9 mouse cellular contexts compared by ENCODE assay signal in genomic region chr4:107602787-107603186, GRCm38 (mm10).
DNase-seq lines count a peak whose midpoint lies in the region; ATAC-seq and TF ChIP-seq lines count a peak whose summit lies in the region.
"Had no signal": no experiment of that assay in that cellular context is flagged by ENCODE, and none has a peak within 500 bp of the region (broad histone marks: within the 10 kb centered on the region; RNA-seq: fewer than 3 reads in every experiment).

No protein-coding gene starts in this region.

- no peak overlapping the region for H3K27ac ChIP-seq in gastrocnemius, adult 2 months
- no peak overlapping the region for H3K27ac ChIP-seq in embryonic fibroblast, embryonic 13.5 days (ENCODE audit: insufficient read depth, low read length)
- H3K27ac ChIP-seq in forebrain, embryonic 16.5 days (ENCODE audit: low read length): no peak overlapping the region

- WGBS in forebrain, embryonic 16.5 days: 84% methylated on average over 14 of the region's 14 CpGs

- intact Hi-C loops in gastrocnemius, adult 2 months (cut with DNase I): loop anchor here (5.0 kb wide), 2 partner anchors 115 to 180 kb away; no protein-coding TSS in a partner anchor
- intact Hi-C loops in left cerebral cortex, postnatal 36 days (cut with DNase I): no loop called here

- peak; percentile 54 for TF ChIP-seq CTCF in gastrocnemius, adult 2 months (IDR thresholded peaks at IDR 0.05)
- TF ChIP-seq CTCF in embryonic fibroblast, embryonic 13.5 days (IDR thresholded peaks at IDR 0.05; ENCODE audit: borderline replicate concordance, insufficient read depth, low read length): peak; percentile 83; the same call in 1 of the 2 replicates

- peak overlapping the region; percentile 38 for H3K4me3 ChIP-seq in gastrocnemius, adult 2 months
- no peak overlapping the region for H3K4me3 ChIP-seq in embryonic fibroblast, embryonic 13.5 days (ENCODE audit: insufficient read depth, low read length)
- no peak overlapping the region for H3K4me3 ChIP-seq in forebrain, embryonic 16.5 days (replicated peaks; ENCODE audit: low read length)
- H3K4me3 ChIP-seq: erythroblast, embryonic 14.5 days had no signal

- H3K4me1 ChIP-seq in embryonic fibroblast, embryonic 13.5 days (ENCODE audit: control insufficient read depth, insufficient read depth, low read length): peaks cover 7% of the 10 kb centered on the region
- peaks cover 6% of the 10 kb centered on the region for H3K4me1 ChIP-seq in forebrain, embryonic 16.5 days (replicated peaks; ENCODE audit: control insufficient read depth, insufficient read depth, low read length)

- no peak overlapping the region for H3K9ac ChIP-seq in forebrain, embryonic 16.5 days (replicated peaks; ENCODE audit: low read depth, low read length)

- no peaks in the 10 kb centered on the region for H3K27me3 ChIP-seq in forebrain, embryonic 16.5 days (replicated peaks; ENCODE audit: control insufficient read depth, insufficient read depth, low read length)

- H3K36me3 ChIP-seq in forebrain, embryonic 16.5 days (ENCODE audit: control insufficient read depth, insufficient read depth): no peaks in the 10 kb centered on the region

- H3K9me3 ChIP-seq in forebrain, embryonic 16.5 days (ENCODE audit: control insufficient read depth, low read length): no peaks in the 10 kb centered on the region

- ATAC-seq in forebrain, embryonic 16.5 days: no peak

- no peak overlapping the region for H3K4me2 ChIP-seq in forebrain, embryonic 16.5 days (ENCODE audit: low read length)

- DNase-seq in gastrocnemius, adult 2 months: peak; percentile 58
- no peak for DNase-seq in gastrocnemius, postnatal 4 days (ENCODE audit: low spot score in 2 of 2)
- peak; percentile 17 for DNase-seq in retina, embryonic 14.5 days (ENCODE audit: low spot score)
- no peak for DNase-seq in retina, postnatal 1 day
- peak; percentile 21 to 41 for DNase-seq in left cerebral cortex, postnatal 36 days (ENCODE audit: low spot score in 2 of 2)
- no peak for DNase-seq in natural killer cell, adult 2 months (ENCODE audit: low spot score in 2 of 2)

- TF ChIP-seq POLR2A in embryonic fibroblast, embryonic 13.5 days (IDR thresholded peaks at IDR 0.05; ENCODE audit: low read depth, low read length): no peak

Comparison
In these comparisons a context has a peak if more than half of its experiments do, and no peak if none do; other contexts are left out.
1. DNase-seq: peak in gastrocnemius, adult 2 months (single experiment), retina, embryonic 14.5 days (single experiment) and left cerebral cortex, postnatal 36 days (2 of 2); none in gastrocnemius, postnatal 4 days (0 of 2), retina, postnatal 1 day (single experiment) and natural killer cell, adult 2 months (0 of 2).